Mouse (Mus musculus): Measurements from ENCODE around the gene Ros1. TPM values are rescaled to one million over a fixed set of nuclear protein-coding genes. Genes with fewer than 3 reads are reported as not detected.

Gene Ros1
- polyA plus RNA-seq, 1 experiment: 0.01 TPM

- Histone ChIP-seq H3K79me2 (ENCODE audit: control insufficient read depth, insufficient read depth) (no peaks in the 10 kb centered on the region), H3ac (ENCODE audit: control insufficient read depth, insufficient read length) (no peak overlapping the region), H3K36me3 (ENCODE audit: control insufficient read depth, insufficient read depth) (no peaks in the 10 kb centered on the region), H3K27me3 (ENCODE audit: control insufficient read depth, insufficient read depth, insufficient read length) (no peaks in the 10 kb centered on the region), H3K4me3 (no peak overlapping the region), H3K4me2 (ENCODE audit: low read depth) (peak overlapping the region; percentile 36)
- peak in 2 of 3 experiments; percentile 41 to 61 for TF ChIP-seq MYOD1 (IDR thresholded peaks at IDR 0.05; ENCODE audit: control insufficient read depth in 1 of 3, insufficient read length in 2 of 3, low read depth in 2 of 3)
- TF ChIP-seq POLR2A (IDR thresholded peaks at IDR 0.05; ENCODE audit: insufficient read length, low read depth): no peak
- peak; percentile 18 to 66 (median 27) for TF ChIP-seq MYOG (IDR thresholded peaks at IDR 0.05; ENCODE audit: control insufficient read depth in 1 of 3, insufficient read depth in 1 of 3, insufficient read length in 2 of 3, low read depth in 2 of 3)
Observed at GRCm38 (mm10) chr10:52018471-52018870, 176.6 kb downstream of the Ros1 start.

Other genes with a start within 250 kb of the Ros1 start
- 23.1 TPM for gene Vgll2, start 172.7 kb downstream of the Ros1 start, polyA plus RNA-seq (2012; fragmentation: generic; extraction: Trizol)
- gene Dcbld1, start 38.4 kb upstream of the Ros1 start, polyA plus RNA-seq (2012; fragmentation: generic; extraction: Trizol): 4.2 TPM
- not detected for gene Gm26741, start 163.5 kb upstream of the Ros1 start, polyA plus RNA-seq (2012; fragmentation: generic; extraction: Trizol)
- gene Gopc, start 186.9 kb upstream of the Ros1 start, polyA plus RNA-seq (2012; fragmentation: generic; extraction: Trizol): 7.9 TPM
- gene Nepn, start 193.7 kb upstream of the Ros1 start, polyA plus RNA-seq (2012; fragmentation: generic; extraction: Trizol): 0.02 TPM
- 10.9 TPM for gene Nus1, start 222.3 kb upstream of the Ros1 start, polyA plus RNA-seq (2012; fragmentation: generic; extraction: Trizol)

Measured in myocyte (in vitro differentiated cells).